10 mouse cellular contexts compared by ENCODE assay signal in genomic region chr2:168678662-168679294, GRCm38 (mm10).
DNase-seq lines count a peak whose midpoint lies in the region; ATAC-seq and TF ChIP-seq lines count a peak whose summit lies in the region.
"Had no signal": no experiment of that assay in that cellular context is flagged by ENCODE, and none has a peak within 500 bp of the region (broad histone marks: within the 10 kb centered on the region; RNA-seq: fewer than 3 reads in every experiment).

No protein-coding gene starts in this region.

- 71% methylated on average over 15 of the region's 15 CpGs for WGBS in neural tube, embryonic 11.5 days
- 28% methylated on average over 15 of the region's 15 CpGs for WGBS in hindbrain, postnatal 0 days
- 48% methylated on average over 15 of the region's 15 CpGs for WGBS in midbrain, embryonic 13.5 days
- 83% methylated on average over 15 of the region's 15 CpGs for WGBS in intestine, embryonic 15.5 days

- H3K9me3 ChIP-seq in neural tube, embryonic 11.5 days (ENCODE audit: control insufficient read depth, low read length), result no peaks in the 10 kb centered on the region
- no peaks in the 10 kb centered on the region for H3K9me3 ChIP-seq in hindbrain, postnatal 0 days (ENCODE audit: low read length)
- H3K9me3 ChIP-seq in midbrain, embryonic 13.5 days, result no peaks in the 10 kb centered on the region
- no peaks in the 10 kb centered on the region for H3K9me3 ChIP-seq in intestine, embryonic 15.5 days
- H3K9me3 ChIP-seq: embryonic facial prominence, embryonic 15.5 days had no signal

- DNase-seq in neural tube, embryonic 11.5 days (ENCODE audit: low spot score), result peak; percentile 53
- DNase-seq in neural tube, embryonic 10.5 days (ENCODE audit: extremely low spot score, low spot score), result no peak
- peak; percentile 96 for DNase-seq in hindbrain, postnatal 0 days (ENCODE audit: low spot score)
- DNase-seq in T-cell, adult 2 months (ENCODE audit: low spot score), result no peak
- DNase-seq in embryo, embryonic 10 days (ENCODE audit: low spot score), result no peak
- DNase-seq in spleen, postnatal 14 days (ENCODE audit: low spot score in 2 of 2), result no peak
- DNase-seq: B cell, adult 2 months had no signal

- no peaks in the 10 kb centered on the region for H3K27me3 ChIP-seq in neural tube, embryonic 11.5 days (ENCODE audit: control insufficient read depth, insufficient read depth, low read length)
- H3K27me3 ChIP-seq in hindbrain, postnatal 0 days (ENCODE audit: insufficient read depth, low read length), result no peaks in the 10 kb centered on the region
- H3K27me3 ChIP-seq in midbrain, embryonic 13.5 days, result no peaks in the 10 kb centered on the region
- H3K27me3 ChIP-seq in intestine, embryonic 15.5 days (replicated peaks), result no peaks in the 10 kb centered on the region
- H3K27me3 ChIP-seq: embryonic facial prominence, embryonic 15.5 days had no signal

- no peak overlapping the region for H3K4me2 ChIP-seq in neural tube, embryonic 11.5 days (ENCODE audit: low read depth)
- no peak overlapping the region for H3K4me2 ChIP-seq in hindbrain, postnatal 0 days (ENCODE audit: low read depth, low read length)
- H3K4me2 ChIP-seq in midbrain, embryonic 13.5 days (replicated peaks), result peak overlapping the region; percentile 14; the same call in 1 of the 2 replicates
- H3K4me2 ChIP-seq in intestine, embryonic 15.5 days (replicated peaks), result no peak overlapping the region
- H3K4me2 ChIP-seq: embryonic facial prominence, embryonic 15.5 days had no signal

- no peak overlapping the region for H3K9ac ChIP-seq in neural tube, embryonic 11.5 days (ENCODE audit: low read length)
- no peak overlapping the region for H3K9ac ChIP-seq in hindbrain, postnatal 0 days (replicated peaks; ENCODE audit: low read length)
- no peak overlapping the region for H3K9ac ChIP-seq in midbrain, embryonic 13.5 days (replicated peaks)
- no peak overlapping the region for H3K9ac ChIP-seq in intestine, embryonic 15.5 days
- H3K9ac ChIP-seq: embryonic facial prominence, embryonic 15.5 days had no signal

- peaks cover 4% of the 10 kb centered on the region for H3K36me3 ChIP-seq in neural tube, embryonic 11.5 days (ENCODE audit: control insufficient read depth, insufficient read depth, low read length)
- peaks cover 26% of the 10 kb centered on the region for H3K36me3 ChIP-seq in hindbrain, postnatal 0 days (ENCODE audit: insufficient read depth, low read length)
- peaks cover 64% of the 10 kb centered on the region for H3K36me3 ChIP-seq in midbrain, embryonic 13.5 days
- H3K36me3 ChIP-seq in intestine, embryonic 15.5 days, result peaks cover 5% of the 10 kb centered on the region; the same call in 1 of the 2 replicates

- H3K4me3 ChIP-seq in neural tube, embryonic 11.5 days (ENCODE audit: low read depth, low read length), result no peak overlapping the region
- H3K4me3 ChIP-seq in hindbrain, postnatal 0 days (ENCODE audit: low read length), result no peak overlapping the region
- H3K4me3 ChIP-seq in midbrain, embryonic 13.5 days (replicated peaks), result no peak overlapping the region
- H3K4me3 ChIP-seq in intestine, embryonic 15.5 days (replicated peaks), result no peak overlapping the region
- H3K4me3 ChIP-seq: embryonic facial prominence, embryonic 15.5 days had no signal

- peak overlapping the region; percentile 49; the same call in 1 of the 2 replicates for H3K27ac ChIP-seq in neural tube, embryonic 11.5 days (ENCODE audit: low read depth, low read length)
- peak overlapping the region; percentile 82 for H3K27ac ChIP-seq in hindbrain, postnatal 0 days
- peak overlapping the region; percentile 81 for H3K27ac ChIP-seq in midbrain, embryonic 13.5 days
- no peak overlapping the region for H3K27ac ChIP-seq in intestine, embryonic 15.5 days
- H3K27ac ChIP-seq: embryonic facial prominence, embryonic 15.5 days had no signal

- peak; percentile 72 for ATAC-seq in neural tube, embryonic 11.5 days (ENCODE audit: insufficient read depth, low FRiP score, low TSS enrichment)
- peak; percentile 94 for ATAC-seq in hindbrain, postnatal 0 days
- ATAC-seq in midbrain, embryonic 13.5 days, result peak; percentile 87
- ATAC-seq in intestine, embryonic 15.5 days, result no peak

- peaks cover 8% of the 10 kb centered on the region for H3K4me1 ChIP-seq in neural tube, embryonic 11.5 days (ENCODE audit: control insufficient read depth, insufficient read depth, low read length)
- 0 out of 2 replicates have a peak, but pooled peaks cover 6% of the 10 kb centered on the region for H3K4me1 ChIP-seq in hindbrain, postnatal 0 days (ENCODE audit: insufficient read depth, low read length)
- H3K4me1 ChIP-seq in midbrain, embryonic 13.5 days (replicated peaks), result peaks cover 28% of the 10 kb centered on the region
- H3K4me1 ChIP-seq in intestine, embryonic 15.5 days (replicated peaks), result peaks cover 9% of the 10 kb centered on the region; the same call in 1 of the 2 replicates
- H3K4me1 ChIP-seq: embryonic facial prominence, embryonic 15.5 days had no signal

- no peak for TF ChIP-seq CTCF in hindbrain, postnatal 0 days (IDR thresholded peaks at IDR 0.05; ENCODE audit: low read depth)

Comparison
In these comparisons a context has a peak if more than half of its experiments do, and no peak if none do; other contexts are left out.
1. DNase-seq: peak in neural tube, embryonic 11.5 days (single experiment) and hindbrain, postnatal 0 days (single experiment); none in neural tube, embryonic 10.5 days (single experiment), T-cell, adult 2 months (single experiment), embryo, embryonic 10 days (single experiment) and spleen, postnatal 14 days (0 of 2).